Comparison of ENCODE assay signal across 8 mouse cellular contexts in genomic region chr7:79392860-79393513, GRCm38 (mm10). TPM values are rescaled to one million over a fixed set of nuclear protein-coding genes. Genes with fewer than 3 reads are reported as not detected.
DNase-seq lines count a peak whose midpoint lies in the region; ATAC-seq and TF ChIP-seq lines count a peak whose summit lies in the region.

No protein-coding gene starts in this region.

- peaks cover 12% of the 10 kb centered on the region for H3K4me1 ChIP-seq in heart, embryonic 10.5 days
- H3K4me1 ChIP-seq in G1E (ENCODE audit: insufficient read depth, low read depth, low read length): peaks cover 32% of the 10 kb centered on the region
- H3K4me1 ChIP-seq in forebrain, embryonic 10.5 days: peaks cover 43% of the 10 kb centered on the region
- H3K4me1 ChIP-seq in liver, embryonic 11.5 days (replicated peaks; ENCODE audit: control insufficient read depth, insufficient read depth, low read length): peaks cover 5% of the 10 kb centered on the region; the same call in 1 of the 2 replicates

- peaks cover 5% of the 10 kb centered on the region; the same call in 1 of the 2 replicates for H3K36me3 ChIP-seq in heart, embryonic 10.5 days
- peaks cover 34% of the 10 kb centered on the region for H3K36me3 ChIP-seq in G1E (replicated peaks)
- peaks cover 19% of the 10 kb centered on the region for H3K36me3 ChIP-seq in forebrain, embryonic 10.5 days (replicated peaks)
- H3K36me3 ChIP-seq in liver, embryonic 11.5 days (ENCODE audit: control insufficient read depth, insufficient read depth, low read length): peaks cover 2% of the 10 kb centered on the region; the same call in 1 of the 2 replicates

- no peak for DNase-seq in heart, embryonic 10.5 days (ENCODE audit: low spot score)
- DNase-seq in heart, adult 9 months (ENCODE audit: low spot score in 2 of 2): no peak
- DNase-seq in G1E (ENCODE audit: low spot score): peak; percentile 54
- no peak for DNase-seq in forebrain, embryonic 10.5 days (ENCODE audit: extremely low spot score, low spot score)
- no peak for DNase-seq in liver, embryonic 11.5 days (ENCODE audit: low spot score)
- peak; percentile 23 to 68 for DNase-seq in spleen, postnatal 10 days (ENCODE audit: low spot score in 2 of 2)
- DNase-seq in ovary, postnatal 36 days (ENCODE audit: low spot score): no peak

- no peak for TF ChIP-seq CTCF in G1E (IDR thresholded peaks at IDR 0.05; ENCODE audit: low read depth, low read length)

- WGBS in heart, embryonic 10.5 days: 59% methylated on average over 9 of the region's 9 CpGs
- 66% methylated on average over 9 of the region's 9 CpGs for WGBS in forebrain, embryonic 10.5 days
- WGBS in liver, embryonic 11.5 days: 52% methylated on average over 9 of the region's 9 CpGs

- no peaks in the 10 kb centered on the region for H3K9me3 ChIP-seq in heart, embryonic 10.5 days
- no peaks in the 10 kb centered on the region for H3K9me3 ChIP-seq in G1E (replicated peaks)
- H3K9me3 ChIP-seq in forebrain, embryonic 10.5 days: no peaks in the 10 kb centered on the region
- no peaks in the 10 kb centered on the region for H3K9me3 ChIP-seq in liver, embryonic 11.5 days (ENCODE audit: control insufficient read depth, low read length)

- H3K4me2 ChIP-seq in liver, embryonic 11.5 days: peak overlapping the region; percentile 94

- H3K27ac ChIP-seq in heart, embryonic 10.5 days: peak overlapping the region; percentile 96
- peak overlapping the region; percentile 98 for H3K27ac ChIP-seq in forebrain, embryonic 10.5 days
- peak overlapping the region; percentile 88 for H3K27ac ChIP-seq in liver, embryonic 11.5 days (ENCODE audit: low read depth, low read length)

- no peaks in the 10 kb centered on the region for H3K27me3 ChIP-seq in heart, embryonic 10.5 days (ENCODE audit: insufficient read depth, poor library complexity, severe bottlenecking)
- peaks cover 5% of the 10 kb centered on the region for H3K27me3 ChIP-seq in G1E (ENCODE audit: insufficient read depth, low read length)
- no peaks in the 10 kb centered on the region for H3K27me3 ChIP-seq in forebrain, embryonic 10.5 days (ENCODE audit: poor library complexity, severe bottlenecking)
- H3K27me3 ChIP-seq in liver, embryonic 11.5 days (replicated peaks; ENCODE audit: control insufficient read depth, insufficient read depth, low read length): no peaks in the 10 kb centered on the region

- peak overlapping the region; percentile 84 for H3K9ac ChIP-seq in liver, embryonic 11.5 days (ENCODE audit: low read depth, low read length)

- ATAC-seq in G1E (ENCODE audit: extremely low read depth, insufficient number of reproducible peaks, low FRiP score, poor library complexity, severe bottlenecking): peak; percentile 61
- ATAC-seq in liver, embryonic 11.5 days (replicated peaks; ENCODE audit: low FRiP score): peak; percentile 64
- ATAC-seq in cerebellum, adult (ENCODE audit: insufficient number of reproducible peaks, low FRiP score, low TSS enrichment): no peak

- H3K4me3 ChIP-seq in heart, embryonic 10.5 days: peak overlapping the region; percentile 81
- H3K4me3 ChIP-seq in G1E (ENCODE audit: low read depth, low read length): peak overlapping the region; percentile 84
- H3K4me3 ChIP-seq in forebrain, embryonic 10.5 days: peak overlapping the region; percentile 74
- peak overlapping the region; percentile 72 for H3K4me3 ChIP-seq in liver, embryonic 11.5 days (ENCODE audit: low read depth, low read length)

RNA-seq across cellular contexts. Expression of gene Fanci, which starts 1.3 kb away (rescaled TPM):
- polyA plus RNA-seq in heart, embryonic 10.5 days (2016; fragmentation: Nextera tagmentation; extraction: Ambion mirVana): 15.8 and 16.1 TPM in 2 replicates
- total RNA-seq in G1E (2014; fragmentation: Nextera tagmentation): 14.9 and 24.2 TPM in 2 replicates
- total RNA-seq in G1E (2017): 27.8 and 28.6 TPM in 2 replicates
- polyA plus RNA-seq in G1E (2012): 0.41 and 0.63 TPM in 2 replicates
- polyA plus RNA-seq in forebrain, embryonic 10.5 days (2016; fragmentation: Nextera tagmentation; extraction: Ambion mirVana): 24.4 and 25.5 TPM in 2 replicates
- polyA plus RNA-seq in liver, embryonic 11.5 days (2014; fragmentation: Nextera tagmentation; extraction: Ambion mirVana): 17.2 and 20.9 TPM in 2 replicates

RNA-seq across cellular contexts. Expression of gene Rlbp1, which starts 6.1 kb away (rescaled TPM):
- polyA plus RNA-seq in heart, embryonic 10.5 days (2016; fragmentation: Nextera tagmentation; extraction: Ambion mirVana): 0.10 and 0.31 TPM in 2 replicates
- total RNA-seq in G1E (2014; fragmentation: Nextera tagmentation) (not detected in 2 replicates), G1E (2017) (not detected in 2 replicates)
- polyA plus RNA-seq in G1E (2012): not detected in 2 replicates
- polyA plus RNA-seq in forebrain, embryonic 10.5 days (2016; fragmentation: Nextera tagmentation; extraction: Ambion mirVana): 1.2 and 1.8 TPM in 2 replicates
- polyA plus RNA-seq in liver, embryonic 11.5 days (2014; fragmentation: Nextera tagmentation; extraction: Ambion mirVana): 0.45 TPM in 1 of 2 replicates, not detected in the other

Comparison
In these comparisons a context has a peak if more than half of its experiments do, and no peak if none do; other contexts are left out.
1. DNase-seq: peak in G1E (single experiment) and spleen, postnatal 10 days (2 of 2); none in heart, embryonic 10.5 days (single experiment), heart, adult 9 months (0 of 2), forebrain, embryonic 10.5 days (single experiment), liver, embryonic 11.5 days (single experiment) and ovary, postnatal 36 days (single experiment).
2. RNA of gene Fanci, which starts 1.3 kb away (polyA plus RNA-seq): 24.4 to 25.5 TPM in forebrain, embryonic 10.5 days, 17.2 to 20.9 TPM in liver, embryonic 11.5 days and 15.8 to 16.1 TPM in heart, embryonic 10.5 days; 0.41 to 0.63 TPM in G1E; every median in the first group is over 10 times any median in the second.
3. Peak in every context shown above with its lines, with median percentiles within 50 percentile points of each other: H3K27ac ChIP-seq and H3K4me3 ChIP-seq.